Mouse (Mus musculus): ENCODE results near the gene Lhfp. TPM values are rescaled to one million over a fixed set of nuclear protein-coding genes. Genes with fewer than 3 reads are reported as not detected.

The Lhfp gene
- polyA plus RNA-seq, 1 experiment from 2014 or later = 89.7 TPM

DNA sequence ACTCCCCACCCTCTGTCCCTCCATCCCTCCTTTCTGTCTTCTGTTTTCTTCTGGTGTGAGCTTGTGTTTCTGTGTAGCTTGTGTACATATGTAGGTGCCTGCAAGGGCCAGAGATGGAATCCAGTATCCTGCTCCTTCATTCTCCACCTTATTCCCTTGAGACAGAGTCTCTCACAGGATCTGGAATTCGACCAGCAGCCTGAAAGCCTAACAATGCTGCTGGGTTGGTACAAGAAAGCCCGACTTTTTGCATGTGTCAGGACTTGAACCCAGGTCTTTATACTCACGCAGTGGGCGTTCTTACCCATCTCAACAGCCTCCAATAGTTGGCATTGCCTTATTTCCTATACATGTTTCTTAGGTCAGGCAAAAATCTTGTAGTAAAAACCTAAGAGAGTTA, 4.4 kb downstream of the Lhfp start:
- H3K27me3 ChIP-seq (ENCODE audit: control insufficient read depth, insufficient read depth, low read length) = no peaks in the 10 kb centered on the region
- H3K9ac ChIP-seq (ENCODE audit: low read depth, low read length) = no peak overlapping the region
- no peak overlapping the region for H3K27ac ChIP-seq (ENCODE audit: low read depth, low read length)
- H3K36me3 ChIP-seq (ENCODE audit: control insufficient read depth, insufficient read depth, low read length) = peaks cover 2% of the 10 kb centered on the region; the same call in 1 of the 2 replicates
- H3K4me1 ChIP-seq (ENCODE audit: control insufficient read depth, insufficient read depth, low read length) = 0 out of 2 replicates have a peak, but pooled peaks cover 15% of the 10 kb centered on the region
- WGBS = 90% methylated on average over 4 of the region's 4 CpGs
- ATAC-seq (ENCODE audit: low FRiP score, low TSS enrichment) = no peak
- H3K4me2 ChIP-seq (replicated peaks; ENCODE audit: low read depth, low read length) = peak overlapping the region; percentile 22; the same call in 1 of the 2 replicates
- H3K9me3 ChIP-seq (ENCODE audit: control insufficient read depth, low read length) = no peaks in the 10 kb centered on the region
- peak overlapping the region; percentile 7; the same call in 1 of the 2 replicates for H3K4me3 ChIP-seq (ENCODE audit: low read length)

DNA sequence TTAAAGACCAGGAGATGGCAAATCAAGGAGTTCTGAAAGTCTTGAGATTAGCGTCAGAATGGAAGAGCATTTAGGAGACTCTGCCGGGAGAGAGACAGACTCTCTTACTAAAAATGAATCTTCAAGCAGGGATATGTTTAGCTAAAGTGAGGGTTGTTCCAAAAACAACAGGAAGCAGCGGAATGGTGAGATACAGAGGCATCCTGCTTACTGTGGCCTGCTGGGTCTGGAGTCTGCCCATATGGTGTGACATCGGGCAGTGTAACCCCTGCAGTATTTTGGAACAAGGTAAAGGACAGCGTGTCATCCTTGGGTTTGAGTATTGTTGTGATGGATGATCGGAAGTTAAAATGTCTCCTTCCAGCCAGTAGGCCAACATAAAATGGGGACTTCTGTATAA, 5.0 kb downstream of the Lhfp start:
- no peak overlapping the region for H3K9ac ChIP-seq (ENCODE audit: low read depth, low read length)
- 65% methylated on average over 6 of the region's 6 CpGs for WGBS
- H3K4me1 ChIP-seq (ENCODE audit: control insufficient read depth, insufficient read depth, low read length) = 0 out of 2 replicates have a peak, but pooled peaks cover 12% of the 10 kb centered on the region
- H3K27me3 ChIP-seq (ENCODE audit: control insufficient read depth, insufficient read depth, low read length) = no peaks in the 10 kb centered on the region
- H3K36me3 ChIP-seq (ENCODE audit: control insufficient read depth, insufficient read depth, low read length) = peaks cover 2% of the 10 kb centered on the region; the same call in 1 of the 2 replicates
- no peak for ATAC-seq (ENCODE audit: low FRiP score, low TSS enrichment)
- no peak overlapping the region for H3K27ac ChIP-seq (ENCODE audit: low read depth, low read length)
- H3K4me3 ChIP-seq (ENCODE audit: low read length) = no peak overlapping the region
- no peaks in the 10 kb centered on the region for H3K9me3 ChIP-seq (ENCODE audit: control insufficient read depth, low read length)
- peak overlapping the region; percentile 11; the same call in 1 of the 2 replicates for H3K4me2 ChIP-seq (replicated peaks; ENCODE audit: low read depth, low read length)

DNA sequence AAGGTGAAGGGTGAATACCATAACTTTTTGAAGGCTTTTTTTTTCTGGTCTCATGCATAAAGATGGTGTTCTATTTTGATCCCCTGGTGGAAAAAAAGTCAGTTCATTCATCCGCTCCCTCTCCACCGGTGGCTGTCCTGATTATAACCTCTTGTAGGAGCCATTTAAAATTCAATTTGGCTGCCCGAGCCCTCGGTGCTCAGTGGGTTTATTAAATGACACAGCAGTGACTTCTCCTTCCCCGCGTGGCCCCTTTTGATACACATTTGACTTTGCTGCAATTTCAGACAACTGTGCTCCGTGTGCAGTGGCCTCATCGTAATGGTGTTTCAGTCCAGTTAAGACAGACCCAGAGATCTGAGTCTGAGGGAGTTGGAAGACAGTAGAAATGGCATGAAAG, 11.1 kb downstream of the Lhfp start:
- Histone ChIP-seq H3K4me1 (ENCODE audit: control insufficient read depth, insufficient read depth, low read length) (no peaks in the 10 kb centered on the region), H3K4me3 (ENCODE audit: low read length) (no peak overlapping the region), H3K9ac (ENCODE audit: low read depth, low read length) (no peak overlapping the region), H3K9me3 (ENCODE audit: control insufficient read depth, low read length) (no peaks in the 10 kb centered on the region), H3K27ac (ENCODE audit: low read depth, low read length) (no peak overlapping the region), H3K4me2 (replicated peaks; ENCODE audit: low read depth, low read length) (no peak overlapping the region), H3K36me3 (ENCODE audit: control insufficient read depth, insufficient read depth, low read length) (no peaks in the 10 kb centered on the region; the same call in 1 of the 2 replicates), H3K27me3 (ENCODE audit: control insufficient read depth, insufficient read depth, low read length) (no peaks in the 10 kb centered on the region)
- 54% methylated on average over 8 of the region's 8 CpGs for WGBS
- no peak; the same call in 1 of the 2 replicates for ATAC-seq (ENCODE audit: low FRiP score, low TSS enrichment)

DNA sequence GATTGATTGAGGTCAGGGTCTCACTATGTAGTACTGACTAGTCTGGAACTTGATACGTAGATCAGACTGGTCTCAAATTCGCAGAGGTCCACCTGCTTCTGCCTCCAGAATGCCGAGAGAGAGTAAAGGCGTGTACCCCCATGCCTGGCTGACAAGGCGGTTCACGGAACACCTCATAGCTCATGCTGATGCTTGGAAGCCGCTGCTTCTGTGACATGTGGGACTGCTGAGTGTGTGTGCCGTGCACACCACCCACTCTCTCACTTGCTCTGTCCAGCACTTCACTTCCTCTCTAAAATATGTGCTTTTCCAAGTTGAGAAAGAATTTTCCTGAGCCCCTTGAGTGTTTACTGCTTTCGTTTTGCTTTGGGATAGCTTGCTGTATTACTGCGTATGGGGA, 15.1 kb downstream of the Lhfp start:
- 73% methylated on average over 10 of the region's 10 CpGs for WGBS
- H3K4me2 ChIP-seq (replicated peaks; ENCODE audit: low read depth, low read length) = no peak overlapping the region
- H3K9me3 ChIP-seq (ENCODE audit: control insufficient read depth, low read length) = no peaks in the 10 kb centered on the region
- no peaks in the 10 kb centered on the region for H3K27me3 ChIP-seq (ENCODE audit: control insufficient read depth, insufficient read depth, low read length)
- no peak overlapping the region for H3K9ac ChIP-seq (ENCODE audit: low read depth, low read length)
- peaks cover 7% of the 10 kb centered on the region; the same call in 1 of the 2 replicates for H3K4me1 ChIP-seq (ENCODE audit: control insufficient read depth, insufficient read depth, low read length)
- H3K4me3 ChIP-seq (ENCODE audit: low read length) = no peak overlapping the region
- no peak for ATAC-seq (ENCODE audit: low FRiP score, low TSS enrichment)
- H3K36me3 ChIP-seq (ENCODE audit: control insufficient read depth, insufficient read depth, low read length) = no peaks in the 10 kb centered on the region
- no peak overlapping the region for H3K27ac ChIP-seq (ENCODE audit: low read depth, low read length)

DNA sequence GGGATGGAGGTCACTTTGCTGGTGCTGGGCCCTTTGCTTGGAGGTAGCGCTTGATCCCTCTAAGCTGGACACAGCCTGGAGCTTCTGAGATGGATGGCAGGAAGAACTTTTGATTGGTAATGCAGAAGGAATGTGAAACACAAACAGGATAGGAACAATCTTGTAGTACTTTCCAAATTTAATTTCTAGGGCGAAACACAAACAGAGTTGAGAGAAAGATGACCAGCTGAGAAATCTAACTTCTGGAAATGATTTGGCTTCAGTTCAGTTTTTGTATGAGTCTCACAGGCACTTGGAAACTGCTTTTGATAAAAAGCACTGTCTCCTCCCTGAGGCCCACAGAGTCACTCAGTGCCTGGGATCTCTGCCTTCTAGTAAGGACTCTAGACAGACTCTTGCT, 18.6 kb downstream of the Lhfp start:
- Histone ChIP-seq H3K27me3 (ENCODE audit: control insufficient read depth, insufficient read depth, low read length) (no peaks in the 10 kb centered on the region), H3K27ac (ENCODE audit: low read depth, low read length) (peak overlapping the region; percentile 56; the same call in 1 of the 2 replicates), H3K9ac (ENCODE audit: low read depth, low read length) (no peak overlapping the region), H3K9me3 (ENCODE audit: control insufficient read depth, low read length) (no peaks in the 10 kb centered on the region), H3K4me2 (replicated peaks; ENCODE audit: low read depth, low read length) (no peak overlapping the region), H3K4me3 (ENCODE audit: low read length) (no peak overlapping the region), H3K4me1 (ENCODE audit: control insufficient read depth, insufficient read depth, low read length) (peaks cover 11% of the 10 kb centered on the region; the same call in 1 of the 2 replicates), H3K36me3 (ENCODE audit: control insufficient read depth, insufficient read depth, low read length) (no peaks in the 10 kb centered on the region)
- ATAC-seq (ENCODE audit: low FRiP score, low TSS enrichment) = no peak
- 68% methylated on average over 2 of the region's 2 CpGs for WGBS

DNA sequence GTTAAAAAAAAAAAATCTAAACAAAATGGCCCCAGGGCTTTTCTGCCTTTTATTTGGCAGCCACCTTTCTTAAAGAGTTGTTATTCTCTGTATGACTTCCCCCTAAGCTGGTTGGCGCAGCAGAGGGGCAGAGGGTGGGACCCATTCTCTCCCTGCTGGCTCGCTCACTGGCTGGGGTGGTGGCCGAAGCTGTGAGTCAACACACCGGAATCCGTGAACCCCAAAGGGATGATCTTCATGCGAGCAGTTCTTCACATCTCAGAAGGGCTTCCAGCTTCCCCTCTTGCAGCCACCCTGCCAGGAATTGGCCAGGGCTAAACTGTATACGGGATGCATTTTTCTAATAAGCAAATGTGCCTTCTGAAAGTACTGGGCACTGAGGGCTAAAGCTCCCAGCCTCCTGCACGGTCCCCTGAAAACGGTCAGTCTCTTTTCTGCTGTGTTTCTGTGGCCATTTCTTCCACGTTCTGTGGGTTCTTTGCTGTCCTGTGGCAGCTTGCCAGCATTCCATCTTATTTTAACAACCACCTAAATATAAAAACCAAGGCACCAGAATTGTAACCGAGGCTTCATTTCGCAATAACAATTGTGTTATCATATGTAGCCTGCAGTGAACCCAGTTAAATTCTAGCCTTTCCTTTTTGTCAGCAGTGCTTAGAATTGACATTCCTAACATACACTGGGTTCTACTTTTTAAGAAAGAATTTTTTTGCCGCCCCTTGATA, 22.3 kb downstream of the Lhfp start:
- Histone ChIP-seq H3K36me3 (ENCODE audit: control insufficient read depth, insufficient read depth, low read length) (no peaks in the 10 kb centered on the region), H3K9ac (ENCODE audit: low read depth, low read length) (no peak overlapping the region), H3K4me3 (ENCODE audit: low read length) (no peak overlapping the region), H3K27ac (ENCODE audit: low read depth, low read length) (no peak overlapping the region), H3K9me3 (ENCODE audit: control insufficient read depth, low read length) (no peaks in the 10 kb centered on the region), H3K4me1 (ENCODE audit: control insufficient read depth, insufficient read depth, low read length) (peaks cover 11% of the 10 kb centered on the region; the same call in 1 of the 2 replicates), H3K27me3 (ENCODE audit: control insufficient read depth, insufficient read depth, low read length) (no peaks in the 10 kb centered on the region), H3K4me2 (replicated peaks; ENCODE audit: low read depth, low read length) (no peak overlapping the region)
- 66% methylated on average over 13 of the region's 13 CpGs for WGBS
- ATAC-seq (ENCODE audit: low FRiP score, low TSS enrichment) = no peak

DNA sequence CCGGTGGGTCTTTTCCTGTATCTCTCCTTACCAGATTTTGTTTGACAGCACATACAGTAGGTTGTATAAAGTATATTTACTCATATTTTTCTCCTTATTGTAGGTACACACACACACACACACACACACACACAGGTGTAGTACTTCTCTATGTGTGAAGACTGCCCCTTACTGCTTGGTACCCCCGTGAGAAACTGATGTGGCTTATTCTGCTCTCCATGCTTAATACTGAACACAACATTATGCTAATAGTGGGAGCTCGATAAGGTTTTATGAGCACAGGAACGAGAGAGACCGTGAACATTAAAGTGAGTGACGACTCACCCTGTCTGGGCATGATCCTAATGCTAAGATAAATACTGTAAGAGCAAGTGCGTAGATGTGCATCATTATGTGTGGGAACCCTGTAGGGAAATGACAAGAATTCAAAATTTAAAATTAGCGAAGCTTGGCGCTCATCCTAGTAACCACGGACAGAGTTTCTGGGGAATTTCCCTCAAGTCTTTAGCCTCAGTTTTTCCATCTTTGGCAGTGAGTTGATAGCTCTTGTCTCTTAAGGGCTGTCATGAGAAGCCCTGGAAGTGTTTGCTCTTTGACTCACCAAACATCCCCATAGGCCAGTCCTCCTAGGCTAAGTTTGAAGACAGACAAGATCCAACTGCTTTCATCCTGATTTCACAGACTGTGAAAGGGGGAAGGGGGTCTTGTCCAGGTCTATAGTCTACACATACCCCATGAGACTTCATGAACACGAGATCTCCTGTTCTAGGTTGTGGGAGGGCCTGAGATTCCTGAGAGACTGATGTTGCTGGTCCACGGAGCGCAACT, 24.2 kb downstream of the Lhfp start:
- H3K9me3 ChIP-seq (ENCODE audit: control insufficient read depth, low read length) = no peaks in the 10 kb centered on the region
- no peak overlapping the region for H3K27ac ChIP-seq (ENCODE audit: low read depth, low read length)
- H3K27me3 ChIP-seq (ENCODE audit: control insufficient read depth, insufficient read depth, low read length) = no peaks in the 10 kb centered on the region
- 0 out of 2 replicates have a peak, but pooled peaks cover 4% of the 10 kb centered on the region for H3K4me1 ChIP-seq (ENCODE audit: control insufficient read depth, insufficient read depth, low read length)
- no peaks in the 10 kb centered on the region for H3K36me3 ChIP-seq (ENCODE audit: control insufficient read depth, insufficient read depth, low read length)
- no peak for ATAC-seq (ENCODE audit: low FRiP score, low TSS enrichment)
- H3K9ac ChIP-seq (ENCODE audit: low read depth, low read length) = no peak overlapping the region
- H3K4me3 ChIP-seq (ENCODE audit: low read length) = no peak overlapping the region
- H3K4me2 ChIP-seq (replicated peaks; ENCODE audit: low read depth, low read length) = no peak overlapping the region
- WGBS = 64% methylated on average over 13 of the region's 13 CpGs

DNA sequence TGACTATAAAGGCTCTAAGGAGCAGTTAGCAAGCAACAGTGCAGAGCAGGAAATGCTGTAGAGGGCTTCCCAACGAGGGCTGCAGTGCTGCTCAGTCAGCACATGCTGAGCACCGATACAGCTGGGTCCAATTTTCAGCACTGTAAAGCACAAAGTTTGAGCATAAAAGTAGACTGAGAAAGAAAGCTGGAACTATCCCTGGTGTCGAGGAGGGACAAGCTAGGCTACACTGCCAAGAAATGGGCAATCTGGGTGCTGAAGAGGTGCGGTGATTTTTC, 24.7 kb downstream of the Lhfp start:
- Histone ChIP-seq H3K4me2 (replicated peaks; ENCODE audit: low read depth, low read length) (no peak overlapping the region), H3K9ac (ENCODE audit: low read depth, low read length) (no peak overlapping the region), H3K4me1 (ENCODE audit: control insufficient read depth, insufficient read depth, low read length) (0 out of 2 replicates have a peak, but pooled peaks cover 4% of the 10 kb centered on the region), H3K4me3 (ENCODE audit: low read length) (no peak overlapping the region), H3K9me3 (ENCODE audit: control insufficient read depth, low read length) (no peaks in the 10 kb centered on the region), H3K36me3 (ENCODE audit: control insufficient read depth, insufficient read depth, low read length) (no peaks in the 10 kb centered on the region), H3K27me3 (ENCODE audit: control insufficient read depth, insufficient read depth, low read length) (no peaks in the 10 kb centered on the region), H3K27ac (ENCODE audit: low read depth, low read length) (no peak overlapping the region)
- 75% methylated on average over 4 of the region's 4 CpGs for WGBS
- ATAC-seq (ENCODE audit: low FRiP score, low TSS enrichment) = no peak

DNA sequence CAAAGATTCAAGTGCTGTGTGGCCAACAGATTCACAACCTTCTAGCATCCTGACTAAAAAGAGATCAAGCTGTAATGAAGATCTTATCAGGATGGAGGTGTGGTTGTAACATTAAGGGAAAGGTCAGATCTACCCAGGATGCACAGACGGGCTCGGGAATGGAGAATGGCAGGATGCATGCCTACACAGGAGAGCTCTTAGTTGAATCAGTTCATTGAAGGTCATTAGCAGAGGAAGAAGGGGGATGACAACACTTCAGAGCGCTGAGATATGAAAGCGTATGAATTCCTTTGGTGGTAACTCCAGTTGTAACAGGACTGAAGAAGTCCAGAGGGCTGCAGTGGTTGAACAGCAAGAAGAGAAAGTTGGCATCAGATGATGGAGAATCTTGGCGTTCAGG, 27.1 kb downstream of the Lhfp start:
- no peaks in the 10 kb centered on the region for H3K36me3 ChIP-seq (ENCODE audit: control insufficient read depth, insufficient read depth, low read length)
- WGBS = 92% methylated on average over 5 of the region's 5 CpGs
- ATAC-seq (ENCODE audit: low FRiP score, low TSS enrichment) = no peak

More for the DNA sequence above, 27.1 kb downstream of the Lhfp start:
- Histone ChIP-seq H3K9ac (ENCODE audit: low read depth, low read length) (no peak overlapping the region), H3K9me3 (ENCODE audit: control insufficient read depth, low read length) (no peaks in the 10 kb centered on the region), H3K4me2 (replicated peaks; ENCODE audit: low read depth, low read length) (no peak overlapping the region), H3K4me1 (ENCODE audit: control insufficient read depth, insufficient read depth, low read length) (0 out of 2 replicates have a peak, but pooled peaks cover 4% of the 10 kb centered on the region), H3K4me3 (ENCODE audit: low read length) (no peak overlapping the region), H3K27ac (ENCODE audit: low read depth, low read length) (no peak overlapping the region), H3K27me3 (ENCODE audit: control insufficient read depth, insufficient read depth, low read length) (no peaks in the 10 kb centered on the region)
